Mouse (Mus musculus) layer of hippocampus, postnatal 36 days (tissue): ENCODE results near the gene Vmn2r111. TPM values are rescaled to one million over a fixed set of nuclear protein-coding genes. Genes with fewer than 3 reads are reported as not detected.
"Not testable (repeated sequence)": the region's sequence is repeated elsewhere in the genome, so short reads cannot be mapped to it uniquely, and the experiment has no call there.

Experiments
- DNase-seq, 2 experiments: peaks; one replicate each; pipeline ENCODE4 v3.0.0; 2022
- total RNA-seq, 2 experiments: library from RNA; stranded (reverse); gene quantifications; 2 replicates each; pipeline ENCODE4 v1.2.3; 2021

The Vmn2r111 gene
- not detected for total RNA-seq

DNA sequence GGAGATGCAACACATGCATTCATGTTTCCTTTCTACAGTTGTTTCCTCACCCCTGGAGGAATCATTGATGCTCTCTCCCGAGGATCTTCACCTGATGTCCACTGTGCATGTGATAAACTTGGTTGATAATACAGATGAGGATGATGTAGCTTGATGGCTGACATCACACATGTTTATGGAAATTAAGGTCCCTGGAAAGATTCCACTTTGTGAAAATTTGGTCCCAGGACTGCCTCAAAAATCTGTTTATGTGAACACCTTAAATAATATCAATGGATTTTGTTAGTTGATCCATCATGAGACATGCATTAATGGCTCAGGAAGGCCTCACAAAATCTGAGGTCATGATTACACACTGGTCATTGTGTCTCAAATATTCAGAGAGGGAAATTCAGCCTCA is at the start of gene Vmn2r111:
Vmn2r111 (minus strand) TSS at position 101 of the 400 bp plus-strand sequence.
- DNase-seq: not testable (repeated sequence)

DNA sequence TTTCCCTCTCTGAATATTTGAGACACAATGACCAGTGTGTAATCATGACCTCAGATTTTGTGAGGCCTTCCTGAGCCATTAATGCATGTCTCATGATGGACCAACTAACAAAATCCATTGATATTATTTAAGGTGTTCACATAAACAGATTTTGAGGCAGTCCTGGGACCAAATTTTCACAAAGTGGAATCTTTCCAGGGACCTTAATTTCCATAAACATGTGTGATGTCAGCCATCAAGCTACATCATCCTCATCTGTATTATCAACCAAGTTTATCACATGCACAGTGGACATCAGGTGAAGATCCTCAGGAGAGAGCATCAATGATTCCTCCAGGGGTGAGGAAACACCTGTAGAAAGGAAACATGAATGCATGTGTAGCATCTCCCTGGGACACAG is 27.4 kb upstream of the Vmn2r111 start, which contains the start of gene Vmn2r112:
Vmn2r112 (plus strand) TSS at position 301 of the 400 bp plus-strand sequence.
- DNase-seq: not testable (repeated sequence)

DNA sequence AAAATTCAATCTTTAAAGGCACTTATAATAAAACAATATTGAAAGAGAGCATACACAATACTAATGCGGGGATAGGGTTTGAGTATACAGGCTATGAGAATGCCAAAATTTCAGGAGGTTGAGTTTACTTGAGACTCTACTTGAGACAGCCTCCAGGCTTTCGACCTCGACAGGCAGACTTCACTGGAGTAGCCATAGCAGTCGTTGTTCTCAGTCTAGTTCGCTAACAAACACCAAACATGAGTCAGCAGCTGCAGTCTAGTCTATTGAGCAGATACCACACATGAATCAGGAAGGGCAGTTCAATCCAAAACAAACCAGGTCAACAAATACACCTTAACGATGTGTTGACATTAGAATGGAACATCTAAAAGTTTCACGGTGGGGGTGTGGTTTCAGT is 52.8 kb downstream of the Vmn2r111 start:
- DNase-seq: not testable (repeated sequence)

DNA sequence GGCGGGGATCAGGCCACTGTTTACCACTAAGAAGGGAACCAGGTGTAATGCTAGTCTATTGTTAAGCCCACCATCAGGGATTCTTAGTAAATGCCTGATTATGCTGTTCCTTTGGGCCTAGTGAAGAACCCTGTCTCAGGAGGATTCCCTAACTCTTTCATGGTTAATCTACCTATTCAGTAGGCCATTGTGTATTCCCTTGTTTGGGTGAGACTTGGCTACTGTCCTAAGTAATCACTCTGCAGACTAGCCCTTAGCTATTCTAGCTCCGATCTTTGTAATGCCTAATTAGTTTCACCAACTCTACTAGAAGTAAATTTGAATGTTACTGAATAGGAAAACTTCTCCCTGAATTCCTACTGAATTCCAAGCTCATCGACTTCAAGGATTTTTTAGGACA is 53.2 kb downstream of the Vmn2r111 start:
- not testable (repeated sequence) for DNase-seq

DNA sequence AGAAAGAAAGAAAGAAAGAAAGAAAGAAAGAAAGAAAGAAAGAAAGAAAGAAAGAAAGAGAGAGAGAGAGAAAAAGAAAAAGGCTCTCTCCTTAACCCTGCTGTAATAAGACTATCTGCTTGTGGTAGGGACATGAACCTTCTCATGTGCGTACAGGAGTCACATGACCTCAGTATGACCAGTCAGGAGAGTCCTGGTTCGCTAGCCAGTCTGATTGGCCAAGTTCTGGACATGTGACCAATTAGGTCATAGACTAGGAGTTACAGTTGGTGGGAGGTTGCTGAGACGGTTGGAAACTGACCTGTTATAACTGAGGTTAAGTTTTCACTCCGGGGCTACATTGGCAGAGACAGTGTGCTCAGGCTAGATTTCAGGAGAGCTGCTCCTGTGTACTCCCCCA is 76.2 kb downstream of the Vmn2r111 start:
- DNase-seq: no peak

Other genes starting within 250 kb of the Vmn2r111 start
- 10 to 100 TPM; 10.2 to 11.6 TPM for gene Zfp944, start 212.1 kb downstream of the Vmn2r111 start, total RNA-seq
- gene Zfp758, start 212.0 kb downstream of the Vmn2r111 start, total RNA-seq: 10 to 100 TPM; 12.6 to 12.9 TPM
- gene Zfp946, start 149.3 kb downstream of the Vmn2r111 start, total RNA-seq: 10 to 100 TPM; 10.9 to 12.3 TPM
- gene Vmn2r112, start 27.5 kb upstream of the Vmn2r111 start, total RNA-seq: not detected